Mouse (Mus musculus) midbrain, embryonic 12.5 days (tissue): ENCODE measurements at regions not wholly inside any gene's neighbourhood (a gene's known extent, or its start where the extent isn't known, plus 50 kb on each side); places are given as distances from the start of the nearest gene placed in this dataset.

ENCODE experiments used
- ATAC-seq: fragments of 200-750 bp; cut with Nextera tagmentation; 2 replicates; pipeline ENCODE4 v1.8.0; 2017; ENCODE audit warnings: low read depth, moderate TSS enrichment, moderate library complexity; ENCODE audit not compliant: low FRiP score
- H3K27ac ChIP-seq: fragments of 300-500 bp; sonication (generic); replicated peaks from 2 replicates; pipeline ENCODE4 v1.5.1; 2016; ENCODE audit warnings: mild to moderate bottlenecking
- H3K27me3 ChIP-seq: fragments of 300-500 bp; sonication (generic); 2 replicates; pipeline ENCODE4 v1.6.1; 2016; ENCODE audit warnings: mild to moderate bottlenecking
- H3K36me3 ChIP-seq: fragments of 300-500 bp; sonication (generic); 2 replicates; pipeline ENCODE4 v1.6.1; 2016
- H3K4me1 ChIP-seq: fragments of 300-500 bp; sonication (generic); 2 replicates; pipeline ENCODE4 v1.6.1; 2016
- H3K4me2 ChIP-seq: fragments of 300-500 bp; sonication (generic); replicated peaks from 2 replicates; pipeline ENCODE4 v1.6.1; 2016; ENCODE audit warnings: mild to moderate bottlenecking, moderate library complexity
- H3K4me3 ChIP-seq: fragments of 300-500 bp; sonication (generic); 2 replicates; pipeline ENCODE4 v1.5.1; 2016; ENCODE audit warnings: mild to moderate bottlenecking
- H3K9ac ChIP-seq: fragments of 300-500 bp; sonication (generic); replicated peaks from 2 replicates; pipeline ENCODE4 v1.6.1; 2016; ENCODE audit warnings: mild to moderate bottlenecking, moderate library complexity
- H3K9me3 ChIP-seq: fragments of 300-500 bp; sonication (generic); 2 replicates; pipeline ENCODE4 v1.6.1; 2016; ENCODE audit warnings: mild to moderate bottlenecking
- WGBS: fragments of 180-500 bp; shearing (Covaris S2); methylation state at CpG from one replicate; pipeline ENCODE4 v1.1.7; 2016; 5-methylcytosine and 5-hydroxymethylcytosine counted together

DNA sequence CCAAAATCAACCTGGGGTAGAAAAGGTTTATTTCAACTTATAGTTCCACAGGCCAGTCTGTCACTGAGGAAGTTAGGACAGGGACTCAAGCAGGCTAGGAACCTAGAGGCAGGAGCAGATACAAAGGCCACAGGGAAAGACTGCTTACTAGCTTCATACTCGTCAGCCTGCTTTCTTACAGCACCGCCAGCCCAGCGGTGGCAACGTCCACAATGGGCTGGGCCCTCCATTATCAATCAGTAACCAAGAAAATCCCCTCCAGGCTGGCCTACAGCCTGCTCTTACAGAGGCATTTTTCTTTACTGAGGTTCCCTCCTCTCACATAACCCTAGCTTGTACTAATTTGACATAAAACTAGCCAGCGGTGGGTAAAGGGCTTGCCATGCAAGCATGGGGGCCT, 180.2 kb downstream of the Utp6 start:
- WGBS: 58% methylated on average over 5 of the region's 5 CpGs
- no peaks in the 10 kb centered on the region for H3K9me3 ChIP-seq
- peaks cover 41% of the 10 kb centered on the region for H3K27me3 ChIP-seq
- H3K4me1 ChIP-seq: peaks cover 16% of the 10 kb centered on the region
- H3K36me3 ChIP-seq: no peaks in the 10 kb centered on the region
- H3K9ac ChIP-seq: no peak overlapping the region
- H3K4me3 ChIP-seq: no peak overlapping the region
- ATAC-seq: no peak
- no peak overlapping the region for H3K27ac ChIP-seq
- H3K4me2 ChIP-seq: no peak overlapping the region

GRCm38 (mm10) chr11:79779756-79780155, 182.4 kb downstream of the Utp6 start:
- ATAC-seq: no peak
- WGBS: 11% methylated on average over 5 of the region's 5 CpGs
- Histone ChIP-seq H3K4me1 (peaks cover 19% of the 10 kb centered on the region), H3K36me3 (no peaks in the 10 kb centered on the region), H3K9ac (no peak overlapping the region), H3K9me3 (no peaks in the 10 kb centered on the region), H3K4me3 (no peak overlapping the region), H3K27ac (no peak overlapping the region; the same call in 1 of the 2 replicates), H3K4me2 (no peak overlapping the region), H3K27me3 (peaks cover 31% of the 10 kb centered on the region)

DNA sequence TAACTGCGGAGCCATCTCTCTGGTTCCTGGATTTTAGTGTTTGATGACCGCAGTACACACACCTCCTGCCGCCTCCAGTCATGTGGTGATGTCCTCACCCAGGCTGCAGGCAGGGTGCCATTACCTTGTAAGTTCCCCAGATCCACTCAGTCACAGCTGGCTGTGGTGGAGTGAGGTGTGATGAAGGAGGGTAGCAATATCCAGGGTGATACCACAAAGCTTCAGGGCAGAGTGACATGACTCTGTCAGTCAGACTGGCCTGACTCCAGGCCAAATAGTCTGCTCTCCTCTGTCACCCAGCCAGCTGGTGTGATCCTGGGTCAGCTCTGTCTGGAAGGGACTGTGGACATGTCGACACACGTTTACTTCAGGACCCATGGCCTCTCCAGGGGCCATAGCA, 183.7 kb downstream of the Utp6 start:
- Histone ChIP-seq H3K4me3 (no peak overlapping the region), H3K36me3 (no peaks in the 10 kb centered on the region), H3K27me3 (peaks cover 30% of the 10 kb centered on the region), H3K9ac (no peak overlapping the region), H3K4me2 (no peak overlapping the region), H3K9me3 (no peaks in the 10 kb centered on the region), H3K27ac (no peak overlapping the region), H3K4me1 (peaks cover 12% of the 10 kb centered on the region)
- ATAC-seq: no peak
- 85% methylated on average over 5 of the region's 5 CpGs for WGBS

DNA sequence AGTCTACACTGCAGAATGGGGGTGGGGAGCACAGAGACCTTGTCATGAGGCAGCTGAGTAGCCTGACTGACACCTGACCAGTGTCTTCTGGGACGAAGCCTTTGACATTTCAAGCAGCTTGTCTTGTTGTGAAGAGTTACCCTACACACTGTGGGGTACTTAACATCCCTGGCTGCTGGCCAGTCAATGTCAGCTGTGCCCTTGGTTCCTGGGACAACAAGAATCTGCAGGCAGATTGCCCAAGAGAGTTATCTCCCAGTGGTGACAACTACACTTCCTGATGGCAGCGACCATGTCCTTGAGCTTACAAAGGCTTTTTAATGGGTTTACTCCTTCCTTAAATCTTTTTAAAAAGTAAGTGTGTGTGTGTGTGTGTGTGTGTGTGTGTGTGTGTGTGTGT, 184.2 kb downstream of the Utp6 start:
- Histone ChIP-seq H3K4me1 (peaks cover 10% of the 10 kb centered on the region), H3K4me3 (no peak overlapping the region), H3K9ac (no peak overlapping the region), H3K36me3 (no peaks in the 10 kb centered on the region), H3K9me3 (no peaks in the 10 kb centered on the region), H3K4me2 (no peak overlapping the region), H3K27me3 (peaks cover 30% of the 10 kb centered on the region), H3K27ac (no peak overlapping the region)
- ATAC-seq: no peak
- 58% methylated on average over 2 of the region's 2 CpGs for WGBS

GRCm38 (mm10) chr11:79776577-79776976, 185.6 kb downstream of the Rab11fip4 start:
- ATAC-seq: no peak

GRCm38 (mm10) chr11:79773755-79774154, 182.7 kb downstream of the Rab11fip4 start:
- peaks cover 3% of the 10 kb centered on the region; the same call in 1 of the 2 replicates for H3K4me1 ChIP-seq
- no peaks in the 10 kb centered on the region for H3K36me3 ChIP-seq
- no peak overlapping the region for H3K9ac ChIP-seq
- peaks cover 17% of the 10 kb centered on the region for H3K27me3 ChIP-seq
- no peak for ATAC-seq
- H3K4me3 ChIP-seq: no peak overlapping the region
- H3K27ac ChIP-seq: no peak overlapping the region
- 0 out of 2 replicates have a peak, but pooled peaks cover 4% of the 10 kb centered on the region for H3K9me3 ChIP-seq
- WGBS: 92% methylated on average over 1 of the region's 1 CpGs
- H3K4me2 ChIP-seq: no peak overlapping the region

More at GRCm38 (mm10) chr11:79776577-79776976, 185.6 kb downstream of the Rab11fip4 start:
- H3K9me3 ChIP-seq: no peaks in the 10 kb centered on the region
- H3K36me3 ChIP-seq: no peaks in the 10 kb centered on the region
- H3K4me1 ChIP-seq: peaks cover 10% of the 10 kb centered on the region
- no peak overlapping the region for H3K27ac ChIP-seq
- WGBS: 14% methylated on average over 6 of the region's 6 CpGs
- H3K4me3 ChIP-seq: no peak overlapping the region
- H3K9ac ChIP-seq: no peak overlapping the region
- peaks cover 26% of the 10 kb centered on the region for H3K27me3 ChIP-seq
- no peak overlapping the region for H3K4me2 ChIP-seq

DNA sequence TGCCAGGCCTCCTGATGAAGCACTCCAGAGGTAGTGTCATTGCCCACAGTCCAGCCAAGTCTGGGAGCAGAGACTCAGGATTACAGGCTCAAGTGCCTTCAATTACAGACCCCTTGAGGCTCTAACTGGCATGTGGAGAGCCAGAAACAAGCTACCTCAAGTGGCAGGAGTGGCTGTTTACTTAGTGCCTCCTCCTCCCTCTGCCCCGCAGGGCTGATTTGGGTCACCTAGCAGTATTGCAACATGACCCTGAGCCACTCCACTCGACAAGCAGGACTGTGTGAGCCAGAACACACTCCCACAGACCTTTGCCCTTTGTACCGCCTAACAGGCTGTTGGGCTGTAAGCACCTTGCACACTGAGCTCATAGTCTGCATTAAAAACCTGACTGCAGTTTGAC, 180.4 kb downstream of the Rab11fip4 start:
- H3K27ac ChIP-seq: no peak overlapping the region
- no peaks in the 10 kb centered on the region for H3K36me3 ChIP-seq
- 53% methylated on average over 3 of the region's 3 CpGs for WGBS
- 0 out of 2 replicates have a peak, but pooled peaks cover 4% of the 10 kb centered on the region for H3K9me3 ChIP-seq
- no peak overlapping the region for H3K4me2 ChIP-seq
- H3K4me1 ChIP-seq: 0 out of 2 replicates have a peak, but pooled peaks cover under 1% of the 10 kb centered on the region
- H3K27me3 ChIP-seq: no peaks in the 10 kb centered on the region
- H3K9ac ChIP-seq: no peak overlapping the region
- ATAC-seq: no peak
- H3K4me3 ChIP-seq: no peak overlapping the region

DNA sequence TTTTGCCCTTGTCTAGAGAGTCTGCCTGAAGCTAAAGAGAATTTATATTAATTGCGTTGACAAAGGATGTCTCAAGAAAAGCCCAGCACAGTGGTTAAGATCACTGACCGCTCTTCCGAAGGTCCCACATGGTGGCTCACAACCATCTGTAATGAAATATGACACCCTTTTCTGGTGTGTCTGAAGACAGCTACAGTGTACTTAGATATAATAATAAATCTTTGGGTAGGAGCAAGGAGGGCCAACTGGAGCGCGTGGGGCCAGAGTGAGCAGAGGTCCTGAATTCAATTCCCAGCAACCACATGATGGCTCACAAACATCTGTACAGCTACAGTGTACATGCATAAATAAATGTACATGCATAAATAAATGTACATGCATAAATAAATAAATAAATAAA, 176.1 kb downstream of the Rab11fip4 start:
- H3K4me3 ChIP-seq: no peak overlapping the region
- ATAC-seq: no peak
- H3K27me3 ChIP-seq: 0 out of 2 replicates have a peak, but pooled peaks cover under 1% of the 10 kb centered on the region
- H3K27ac ChIP-seq: no peak overlapping the region
- 0 out of 2 replicates have a peak, but pooled peaks cover 4% of the 10 kb centered on the region for H3K9me3 ChIP-seq
- no peak overlapping the region for H3K9ac ChIP-seq
- no peaks in the 10 kb centered on the region for H3K36me3 ChIP-seq
- 0 out of 2 replicates have a peak, but pooled peaks cover 4% of the 10 kb centered on the region for H3K4me1 ChIP-seq
- H3K4me2 ChIP-seq: no peak overlapping the region
- WGBS: 95% methylated on average over 5 of the region's 5 CpGs

DNA sequence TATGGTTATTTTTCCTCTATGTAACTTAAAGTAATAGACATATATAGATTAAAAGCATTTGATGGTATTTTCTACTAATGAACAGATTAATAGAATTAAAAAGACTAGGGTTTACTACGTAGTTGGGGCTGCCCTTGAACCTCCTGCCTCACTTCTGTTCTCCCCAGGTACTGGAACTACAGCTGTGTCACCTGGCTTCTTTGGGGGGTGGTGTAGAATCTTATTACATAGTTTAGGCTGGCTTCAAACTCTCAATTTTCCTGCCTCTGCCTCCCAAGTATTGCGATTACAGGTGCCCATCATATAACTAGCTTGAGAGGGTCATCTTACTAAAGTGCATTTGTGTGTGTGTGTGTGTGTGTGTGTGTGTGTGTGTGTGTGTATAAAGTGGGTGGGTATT, 175.0 kb downstream of the Rab11fip4 start:
- Histone ChIP-seq H3K4me2 (no peak overlapping the region), H3K9me3 (0 out of 2 replicates have a peak, but pooled peaks cover 4% of the 10 kb centered on the region), H3K9ac (no peak overlapping the region), H3K27ac (no peak overlapping the region), H3K36me3 (no peaks in the 10 kb centered on the region), H3K4me1 (0 out of 2 replicates have a peak, but pooled peaks cover 4% of the 10 kb centered on the region), H3K27me3 (0 out of 2 replicates have a peak, but pooled peaks cover 3% of the 10 kb centered on the region), H3K4me3 (no peak overlapping the region)
- WGBS: 92% methylated on average over 2 of the region's 2 CpGs
- ATAC-seq: no peak

GRCm38 (mm10) chr11:79765396-79765795, 174.4 kb downstream of the Rab11fip4 start:
- Histone ChIP-seq H3K4me3 (no peak overlapping the region), H3K4me1 (0 out of 2 replicates have a peak, but pooled peaks cover 4% of the 10 kb centered on the region), H3K36me3 (no peaks in the 10 kb centered on the region), H3K9me3 (0 out of 2 replicates have a peak, but pooled peaks cover 4% of the 10 kb centered on the region), H3K4me2 (no peak overlapping the region), H3K27ac (no peak overlapping the region), H3K9ac (no peak overlapping the region), H3K27me3 (0 out of 2 replicates have a peak, but pooled peaks cover 3% of the 10 kb centered on the region)
- ATAC-seq: no peak
- 46% methylated on average over 2 of the region's 2 CpGs for WGBS

DNA sequence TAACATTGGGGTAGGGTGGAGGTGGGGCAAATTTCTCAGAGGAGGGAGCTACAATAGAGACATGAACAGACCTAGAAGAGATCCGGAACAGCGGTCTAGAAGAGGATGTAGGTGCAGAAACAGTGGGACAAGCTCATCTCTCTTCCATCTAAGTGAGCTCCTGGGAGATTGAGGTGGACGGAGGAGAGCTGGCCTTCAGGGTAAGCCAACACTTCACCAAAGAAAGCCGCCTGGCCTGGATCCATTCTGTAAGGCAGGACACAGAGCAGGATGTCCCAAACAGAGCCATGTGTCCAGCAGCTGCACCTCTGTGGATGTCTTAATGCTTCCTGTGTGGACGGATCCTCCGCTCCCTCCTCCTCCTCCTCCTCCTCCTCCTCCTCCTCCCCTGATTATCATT, 173.0 kb downstream of the Rab11fip4 start:
- 0 out of 2 replicates have a peak, but pooled peaks cover 4% of the 10 kb centered on the region for H3K4me1 ChIP-seq
- no peak overlapping the region for H3K27ac ChIP-seq
- H3K9me3 ChIP-seq: no peaks in the 10 kb centered on the region
- H3K27me3 ChIP-seq: 0 out of 2 replicates have a peak, but pooled peaks cover 3% of the 10 kb centered on the region
- H3K9ac ChIP-seq: no peak overlapping the region
- 88% methylated on average over 6 of the region's 6 CpGs for WGBS
- no peaks in the 10 kb centered on the region for H3K36me3 ChIP-seq
- H3K4me3 ChIP-seq: no peak overlapping the region
- no peak for ATAC-seq
- no peak overlapping the region for H3K4me2 ChIP-seq

GRCm38 (mm10) chr11:79762654-79763053, 171.6 kb downstream of the Rab11fip4 start:
- Histone ChIP-seq H3K27me3 (0 out of 2 replicates have a peak, but pooled peaks cover 3% of the 10 kb centered on the region), H3K4me2 (no peak overlapping the region), H3K4me1 (0 out of 2 replicates have a peak, but pooled peaks cover 4% of the 10 kb centered on the region), H3K27ac (no peak overlapping the region), H3K9ac (no peak overlapping the region), H3K9me3 (no peaks in the 10 kb centered on the region), H3K36me3 (no peaks in the 10 kb centered on the region), H3K4me3 (no peak overlapping the region)
- ATAC-seq: no peak
- WGBS: 100% methylated on average over 2 of the region's 2 CpGs

DNA sequence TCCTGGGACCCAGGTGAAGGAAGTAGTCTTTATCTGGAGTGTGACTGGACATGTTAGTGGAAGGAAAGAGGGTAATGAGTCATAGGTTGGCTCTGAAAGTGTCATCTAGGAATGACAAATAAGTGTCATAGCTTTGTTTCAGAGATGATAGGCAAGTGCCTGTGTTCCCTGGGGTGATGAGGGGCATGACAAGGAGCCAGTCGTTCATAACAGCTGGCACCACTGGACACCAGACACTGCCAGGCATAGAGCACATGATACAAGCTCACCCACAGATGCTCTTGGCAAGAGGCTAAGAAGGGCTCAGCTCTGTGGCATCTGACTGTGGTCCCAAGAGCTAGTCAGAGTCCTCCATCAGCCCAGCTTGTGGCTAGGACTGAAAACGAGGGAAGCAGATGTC, 171.0 kb downstream of the Rab11fip4 start:
- ATAC-seq: no peak
- H3K4me3 ChIP-seq: no peak overlapping the region
- no peak overlapping the region for H3K27ac ChIP-seq
- no peak overlapping the region for H3K9ac ChIP-seq
- H3K27me3 ChIP-seq: 0 out of 2 replicates have a peak, but pooled peaks cover 3% of the 10 kb centered on the region
- WGBS: 70% methylated on average over 2 of the region's 2 CpGs
- H3K9me3 ChIP-seq: no peaks in the 10 kb centered on the region
- no peak overlapping the region for H3K4me2 ChIP-seq
- no peaks in the 10 kb centered on the region for H3K36me3 ChIP-seq
- H3K4me1 ChIP-seq: 0 out of 2 replicates have a peak, but pooled peaks cover 4% of the 10 kb centered on the region
